Mouse (Mus musculus) thymus, adult 2 months (tissue): ENCODE data around the gene Ahnak.

ENCODE experiments used
- CTCF ChIP-seq: fragments of 200-500 bp; IDR thresholded peaks from 2 replicates; pipeline ENCODE4 v1.5.1; 2012; ENCODE audit warnings: mild to moderate bottlenecking, control low read depth, low read length, moderate library complexity, borderline replicate concordance; ENCODE audit not compliant: control insufficient read depth, poor library complexity, insufficient read depth; ENCODE audit errors: extremely low read depth
- POLR2A ChIP-seq: fragments of 200-500 bp; IDR thresholded peaks from 2 replicates; pipeline ENCODE4 v1.6.1; 2012; ENCODE audit warnings: mild to moderate bottlenecking, low read length, control low read depth, moderate library complexity; ENCODE audit not compliant: control insufficient read depth, poor library complexity, insufficient read depth; ENCODE audit errors: extremely low read depth

- TF ChIP-seq POLR2A (no peak), CTCF (peak; percentile 79; the same call in 1 of the 2 replicates)
Observed at GRCm38 (mm10) chr19:8992769-8993624, 3.9 kb downstream of the Ahnak start.
